Mouse (Mus musculus): ENCODE data around the gene Ankrd27.

DNA sequence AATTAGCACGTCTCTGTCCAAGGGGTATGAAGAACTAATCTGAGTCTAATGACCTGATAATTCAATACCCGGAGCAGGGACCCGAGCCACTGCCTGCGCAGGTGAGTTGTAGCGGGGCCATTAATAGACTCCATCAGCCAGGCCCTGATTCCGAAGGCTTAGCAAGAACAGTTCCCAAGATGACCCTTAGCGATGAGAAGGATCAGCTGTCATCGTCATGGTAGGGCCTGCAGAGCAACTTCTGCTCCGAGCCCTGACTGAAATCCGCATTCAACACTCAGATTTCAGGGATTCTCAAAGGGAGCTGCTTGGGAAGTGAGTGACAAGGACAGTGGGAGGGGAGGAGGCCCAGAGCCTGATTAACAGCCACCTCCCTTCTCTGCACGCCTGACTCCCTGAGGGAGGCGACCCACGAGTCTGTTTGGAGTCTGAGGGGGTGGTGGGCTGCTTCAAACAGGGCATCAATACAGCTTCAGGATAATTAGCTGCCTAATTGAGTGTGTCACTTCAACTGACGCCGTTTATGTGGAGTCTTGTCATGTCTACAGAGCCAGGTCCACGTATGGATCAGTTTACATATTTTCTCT, 77.8 kb downstream of the Ankrd27 start:
- no peak for TF ChIP-seq CTCF (IDR thresholded peaks at IDR 0.05; ENCODE audit: low read depth)
- no peak for TF ChIP-seq EP300 (IDR thresholded peaks at IDR 0.05; ENCODE audit: low read depth)

Measured in liver, postnatal 0 days (tissue).